Mouse (Mus musculus) embryonic facial prominence, embryonic 10.5 days (tissue): ENCODE results near the gene Eps8. TPM values are rescaled to one million over a fixed set of nuclear protein-coding genes. Genes with fewer than 3 reads are reported as not detected.
A peak's percentile ranks its signal among the peaks of the same experiment; 100 is the strongest.

Experiments
- DNase-seq: peaks from one replicate; pipeline ENCODE4 v3.0.0-alpha.2; 2017; ENCODE audit warnings: low spot score
- H3K27ac ChIP-seq: fragments of 300-500 bp; sonication (generic); replicated peaks from 2 replicates; pipeline ENCODE4 v1.5.1; 2016; ENCODE audit warnings: mild to moderate bottlenecking
- H3K27me3 ChIP-seq: fragments of 300-500 bp; sonication (generic); replicated peaks from 2 replicates; pipeline ENCODE4 v1.6.1; 2016; ENCODE audit warnings: low read depth, mild to moderate bottlenecking; ENCODE audit not compliant: poor library complexity, severe bottlenecking
- H3K36me3 ChIP-seq: fragments of 300-500 bp; sonication (generic); replicated peaks from 2 replicates; pipeline ENCODE4 v1.6.1; 2016; ENCODE audit warnings: mild to moderate bottlenecking, moderate library complexity
- H3K4me1 ChIP-seq: fragments of 300-500 bp; sonication (generic); 2 replicates; pipeline ENCODE4 v1.6.1; 2016
- H3K4me3 ChIP-seq: fragments of 300-500 bp; sonication (generic); 2 replicates; pipeline ENCODE4 v1.5.1; 2016; ENCODE audit warnings: mild to moderate bottlenecking, moderate library complexity
- H3K9me3 ChIP-seq: fragments of 300-500 bp; sonication (generic); 2 replicates; pipeline ENCODE4 v1.6.1; 2016; ENCODE audit warnings: mild to moderate bottlenecking
- WGBS: fragments of 180-500 bp; shearing (Covaris S2); methylation state at CpG from one replicate; pipeline ENCODE4 v1.1.7; 2016; 5-methylcytosine and 5-hydroxymethylcytosine counted together
- polyA plus RNA-seq: library from polyadenylated mRNA; unstranded; fragments of >200 nt; fragmentation: Nextera tagmentation; extraction: Ambion mirVana; gene quantifications from 2 replicates; pipeline ENCODE4 v1.2.1, GENCODE M21; 2016

Gene Eps8
- polyA plus RNA-seq, 1 experiment from 2014 or later, result 8.2 TPM

DNA sequence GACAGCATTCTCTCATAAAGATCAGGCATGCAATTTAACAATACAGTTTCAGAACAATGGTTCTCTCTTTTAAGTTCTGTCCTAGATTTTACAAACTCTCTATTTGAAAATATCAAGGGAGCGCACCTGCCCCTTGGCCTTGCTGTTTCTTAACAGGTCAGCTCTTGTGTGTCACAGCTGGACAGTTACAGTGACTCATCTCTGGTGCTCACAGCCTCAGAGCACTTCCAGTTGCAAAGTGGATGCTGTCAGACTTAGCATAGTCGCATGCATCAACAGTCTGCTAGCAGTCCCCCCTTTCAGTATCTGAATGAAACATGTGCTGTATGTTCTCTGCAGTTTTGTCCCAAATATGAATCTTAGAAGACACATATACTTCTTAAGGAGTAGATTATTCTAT, 26.3 kb upstream of the Eps8 start:
- H3K27ac ChIP-seq, result no peak overlapping the region
- H3K9me3 ChIP-seq, result no peaks in the 10 kb centered on the region
- WGBS, result 94% methylated on average over 2 of the region's 2 CpGs
- H3K27me3 ChIP-seq, result no peaks in the 10 kb centered on the region
- no peaks in the 10 kb centered on the region for H3K36me3 ChIP-seq
- H3K4me1 ChIP-seq, result no peaks in the 10 kb centered on the region
- no peak for DNase-seq
- H3K4me3 ChIP-seq, result no peak overlapping the region

DNA sequence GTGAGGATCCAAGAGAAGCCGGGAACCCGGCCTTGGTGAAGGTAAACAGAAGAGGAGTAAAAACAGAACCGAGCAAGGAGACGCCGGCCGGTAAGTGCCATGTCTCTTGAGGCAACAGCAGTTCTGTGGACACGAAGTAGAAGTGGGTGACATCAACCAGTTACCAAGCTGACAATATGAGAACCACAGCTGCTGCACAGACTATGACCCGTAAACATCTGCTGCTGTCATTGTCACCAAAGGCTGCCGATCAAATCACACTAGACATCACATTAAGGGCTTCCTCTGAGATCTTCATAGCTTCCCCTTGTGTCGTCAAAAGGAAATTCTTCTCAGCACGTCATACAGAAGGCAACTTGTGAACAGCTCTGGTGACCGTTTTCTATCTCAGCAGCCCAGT, 21.9 kb upstream of the Eps8 start:
- H3K27ac ChIP-seq, result no peak overlapping the region
- H3K4me1 ChIP-seq, result no peaks in the 10 kb centered on the region
- DNase-seq, result no peak
- H3K4me3 ChIP-seq, result no peak overlapping the region
- H3K36me3 ChIP-seq, result no peaks in the 10 kb centered on the region
- WGBS, result 91% methylated on average over 12 of the region's 12 CpGs
- no peaks in the 10 kb centered on the region for H3K9me3 ChIP-seq
- no peaks in the 10 kb centered on the region for H3K27me3 ChIP-seq

DNA sequence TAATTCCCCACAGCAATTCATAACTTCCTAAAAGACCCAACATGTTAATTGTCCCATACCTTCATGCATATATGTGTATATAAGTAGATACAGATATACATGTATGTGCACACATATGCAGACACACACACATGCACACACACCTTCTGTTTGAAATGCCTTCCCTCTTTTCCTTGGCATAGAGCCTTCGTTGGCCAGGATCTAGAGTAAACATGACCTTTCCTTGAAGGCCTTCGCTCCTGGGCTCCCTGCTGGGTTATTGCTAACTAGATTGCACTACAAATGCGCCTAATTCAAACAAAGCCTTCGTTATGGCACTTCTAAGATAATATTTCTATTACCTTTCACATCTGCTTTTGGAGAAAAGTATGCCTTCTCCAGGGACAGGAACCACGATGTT, 20.9 kb upstream of the Eps8 start:
- no peaks in the 10 kb centered on the region for H3K27me3 ChIP-seq
- H3K36me3 ChIP-seq, result no peaks in the 10 kb centered on the region
- H3K9me3 ChIP-seq, result no peaks in the 10 kb centered on the region
- no peak overlapping the region for H3K4me3 ChIP-seq
- H3K4me1 ChIP-seq, result no peaks in the 10 kb centered on the region
- 74% methylated on average over 5 of the region's 5 CpGs for WGBS
- no peak overlapping the region for H3K27ac ChIP-seq
- DNase-seq, result no peak

DNA sequence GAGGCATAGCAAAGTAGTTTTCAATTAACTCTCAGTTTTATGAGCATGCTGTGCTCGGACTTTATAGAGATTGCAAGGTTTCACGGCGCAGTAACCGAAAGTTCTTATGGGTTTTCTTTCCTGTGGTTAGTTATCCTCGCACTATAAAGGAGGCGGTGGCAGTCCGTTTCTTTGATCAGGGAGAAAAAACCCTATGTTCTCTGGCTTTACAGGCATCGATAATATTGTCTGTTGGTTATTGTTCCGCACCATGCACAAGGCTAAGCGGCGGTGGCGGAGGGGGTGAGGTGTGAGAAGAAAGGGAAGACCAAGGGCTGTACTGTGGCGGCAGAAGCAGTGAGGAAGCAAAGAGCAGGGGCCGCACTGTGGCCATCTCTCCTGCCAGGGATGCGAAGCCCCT, 18.6 kb upstream of the Eps8 start:
- Histone ChIP-seq H3K36me3 (no peaks in the 10 kb centered on the region), H3K27me3 (no peaks in the 10 kb centered on the region), H3K9me3 (no peaks in the 10 kb centered on the region), H3K27ac (no peak overlapping the region), H3K4me1 (no peaks in the 10 kb centered on the region), H3K4me3 (no peak overlapping the region)
- 89% methylated on average over 15 of the region's 15 CpGs for WGBS
- DNase-seq, result no peak

DNA sequence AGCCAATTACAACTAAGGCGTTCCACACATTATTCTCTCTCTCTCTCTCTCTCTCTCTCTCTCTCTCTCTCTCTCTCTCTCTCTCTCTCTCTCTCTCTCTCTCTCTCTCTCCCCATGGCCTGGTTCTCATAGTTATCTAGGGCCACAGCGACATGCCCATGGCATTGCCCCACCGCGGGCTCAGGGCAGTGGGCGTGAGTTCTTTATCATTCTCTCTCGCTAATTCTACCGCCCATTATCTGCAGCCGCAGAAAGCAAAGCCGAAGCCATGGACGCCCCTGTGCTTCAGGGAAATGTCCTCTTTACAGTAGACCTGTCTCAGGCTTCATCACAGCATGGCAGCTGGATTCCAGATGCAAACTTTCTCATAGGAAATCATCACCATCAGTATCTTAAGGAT, 16.9 kb upstream of the Eps8 start:
- Histone ChIP-seq H3K4me1 (no peaks in the 10 kb centered on the region), H3K27me3 (no peaks in the 10 kb centered on the region), H3K36me3 (no peaks in the 10 kb centered on the region), H3K4me3 (no peak overlapping the region), H3K27ac (no peak overlapping the region), H3K9me3 (no peaks in the 10 kb centered on the region)
- 88% methylated on average over 10 of the region's 10 CpGs for WGBS
- no peak for DNase-seq

DNA sequence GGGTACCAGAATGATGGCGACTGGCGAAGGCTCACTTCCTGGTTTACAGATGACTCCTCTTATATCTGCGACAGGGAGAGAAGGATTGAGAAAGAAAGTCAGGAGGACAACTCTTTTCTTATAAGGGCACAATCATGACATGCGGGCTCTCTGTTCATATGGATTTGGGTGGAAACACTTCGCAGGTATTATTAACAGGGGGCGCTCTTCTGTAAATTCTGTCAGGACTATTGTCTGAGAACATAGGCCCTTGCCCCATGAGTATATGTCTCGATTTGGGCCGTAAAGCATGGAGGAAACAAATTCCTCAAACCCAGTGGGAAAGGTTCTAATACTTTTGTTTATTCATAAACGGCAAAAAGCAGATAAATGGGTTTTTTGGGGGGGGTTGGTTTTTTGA, 16.1 kb upstream of the Eps8 start:
- Histone ChIP-seq H3K27ac (no peak overlapping the region), H3K36me3 (no peaks in the 10 kb centered on the region), H3K4me3 (no peak overlapping the region), H3K4me1 (no peaks in the 10 kb centered on the region), H3K27me3 (no peaks in the 10 kb centered on the region), H3K9me3 (no peaks in the 10 kb centered on the region)
- WGBS, result 92% methylated on average over 9 of the region's 9 CpGs
- no peak for DNase-seq

DNA sequence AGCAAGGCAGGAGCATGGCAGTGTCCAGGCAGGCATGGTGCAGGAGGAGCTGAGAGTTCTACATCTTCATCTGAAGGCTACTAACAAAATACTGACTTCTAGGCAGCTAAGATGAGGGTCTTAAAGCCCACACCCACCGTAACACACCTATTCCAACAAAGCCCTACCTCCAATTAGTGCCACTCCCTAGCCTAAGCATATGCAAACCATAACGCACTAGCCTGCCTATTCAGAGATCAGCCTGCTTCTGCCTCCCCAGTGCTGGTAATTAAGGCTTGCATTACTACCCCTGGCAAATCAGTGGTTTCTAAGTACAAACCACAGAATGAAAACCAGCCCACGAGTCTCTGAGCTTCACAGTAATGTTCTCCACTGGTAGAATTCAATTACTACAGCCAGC, 15.2 kb upstream of the Eps8 start:
- WGBS, result 93% methylated on average over 3 of the region's 3 CpGs

DNA sequence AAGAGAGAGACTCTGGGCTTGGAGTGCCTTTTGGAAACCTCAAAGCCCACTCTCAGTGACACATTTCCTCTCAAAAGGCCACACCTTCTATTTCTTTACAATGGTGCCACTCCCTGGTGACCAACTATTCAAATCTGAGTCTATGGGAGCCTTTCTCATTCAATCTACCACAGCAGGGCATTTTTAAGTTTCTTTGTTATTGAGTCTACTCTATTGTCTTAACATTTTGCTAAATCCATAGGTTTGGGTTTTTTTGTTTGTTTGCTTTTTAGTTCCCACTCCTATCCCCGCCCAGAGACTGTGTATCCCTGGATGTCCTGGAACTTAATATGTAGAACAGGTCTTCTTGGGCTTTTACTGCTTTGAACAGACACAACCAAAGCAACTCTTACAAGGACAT, 14.8 kb upstream of the Eps8 start:
- WGBS, result 84% methylated on average over 1 of the region's 1 CpGs
- no peaks in the 10 kb centered on the region for H3K4me1 ChIP-seq
- no peak for DNase-seq

More for the DNA sequence above, 15.2 kb upstream of the Eps8 start:
- H3K9me3 ChIP-seq, result no peaks in the 10 kb centered on the region
- no peak overlapping the region for H3K27ac ChIP-seq
- no peaks in the 10 kb centered on the region for H3K27me3 ChIP-seq
- no peak for DNase-seq
- no peaks in the 10 kb centered on the region for H3K4me1 ChIP-seq
- no peak overlapping the region for H3K4me3 ChIP-seq
- no peaks in the 10 kb centered on the region for H3K36me3 ChIP-seq

DNA sequence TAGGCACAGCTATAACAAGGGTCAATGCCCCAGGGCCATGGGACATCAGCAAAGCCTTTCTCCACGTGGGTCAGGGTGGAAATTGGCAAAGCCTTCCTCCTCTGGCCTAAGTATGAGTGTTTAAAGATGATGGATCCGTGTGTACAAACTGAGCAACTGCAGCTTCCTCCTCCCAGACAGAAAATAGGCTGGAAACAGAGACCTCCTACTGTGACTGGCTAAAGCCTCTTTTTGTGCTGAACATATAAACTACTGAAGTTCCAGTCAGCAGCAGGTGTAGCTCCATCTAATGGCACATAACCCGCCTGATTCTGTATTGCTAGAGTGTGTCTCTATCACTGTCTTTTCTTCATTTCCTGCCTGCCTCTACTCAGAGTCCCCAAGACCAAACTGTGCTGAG, 13.7 kb upstream of the Eps8 start:
- H3K4me1 ChIP-seq, result no peaks in the 10 kb centered on the region
- no peak overlapping the region for H3K27ac ChIP-seq
- H3K9me3 ChIP-seq, result no peaks in the 10 kb centered on the region
- H3K27me3 ChIP-seq, result no peaks in the 10 kb centered on the region
- DNase-seq, result no peak
- no peaks in the 10 kb centered on the region for H3K36me3 ChIP-seq
- H3K4me3 ChIP-seq, result no peak overlapping the region
- 70% methylated on average over 3 of the region's 3 CpGs for WGBS

More for the DNA sequence above, 14.8 kb upstream of the Eps8 start:
- no peaks in the 10 kb centered on the region for H3K36me3 ChIP-seq
- no peaks in the 10 kb centered on the region for H3K9me3 ChIP-seq
- H3K27me3 ChIP-seq, result no peaks in the 10 kb centered on the region
- no peak overlapping the region for H3K4me3 ChIP-seq
- H3K27ac ChIP-seq, result no peak overlapping the region

DNA sequence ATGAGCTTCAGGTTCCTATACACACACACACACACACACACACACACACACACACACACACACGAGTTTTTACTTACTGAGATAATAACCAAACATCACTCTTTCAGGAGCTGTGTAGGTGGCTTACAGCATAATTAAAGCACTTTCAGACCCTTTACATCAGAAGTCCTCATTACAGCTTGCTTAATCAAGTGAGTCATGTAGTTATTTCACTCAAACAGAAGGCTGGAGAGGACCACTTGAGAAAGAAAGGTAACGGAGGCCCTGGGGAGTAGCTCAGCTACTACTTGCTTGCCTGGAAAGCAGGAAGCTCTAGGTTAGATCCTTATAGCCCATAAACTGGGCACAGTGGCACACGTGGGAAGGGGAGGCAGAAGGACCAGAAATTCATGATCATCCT, 13.0 kb upstream of the Eps8 start:
- no peak for DNase-seq
- Histone ChIP-seq H3K36me3 (no peaks in the 10 kb centered on the region), H3K4me1 (no peaks in the 10 kb centered on the region), H3K27ac (no peak overlapping the region), H3K27me3 (no peaks in the 10 kb centered on the region), H3K9me3 (no peaks in the 10 kb centered on the region), H3K4me3 (no peak overlapping the region)
- WGBS, result 79% methylated on average over 3 of the region's 3 CpGs

DNA sequence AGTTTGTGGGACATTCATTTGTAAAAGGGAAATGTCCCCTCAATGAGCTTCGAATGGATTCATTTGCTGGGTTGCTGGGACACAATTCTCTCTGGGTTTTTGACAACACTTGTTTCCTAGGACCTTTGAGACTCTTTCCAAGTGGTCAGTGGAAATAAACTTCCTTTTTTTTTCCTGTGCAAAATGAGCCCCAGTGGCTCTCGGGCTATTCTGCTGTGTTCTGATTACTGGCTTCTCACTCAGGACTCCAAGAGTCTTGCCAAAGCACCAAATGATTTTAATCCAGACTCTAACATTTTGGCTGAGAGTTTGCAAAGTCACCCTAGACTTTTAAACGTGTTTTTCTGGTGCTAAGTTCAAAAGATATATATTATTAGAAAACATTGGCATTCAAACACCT, 10.3 kb upstream of the Eps8 start:
- Histone ChIP-seq H3K27ac (no peak overlapping the region), H3K4me3 (no peak overlapping the region), H3K9me3 (no peaks in the 10 kb centered on the region), H3K27me3 (no peaks in the 10 kb centered on the region), H3K4me1 (no peaks in the 10 kb centered on the region), H3K36me3 (no peaks in the 10 kb centered on the region)
- WGBS, result 73% methylated on average over 3 of the region's 3 CpGs
- no peak for DNase-seq

DNA sequence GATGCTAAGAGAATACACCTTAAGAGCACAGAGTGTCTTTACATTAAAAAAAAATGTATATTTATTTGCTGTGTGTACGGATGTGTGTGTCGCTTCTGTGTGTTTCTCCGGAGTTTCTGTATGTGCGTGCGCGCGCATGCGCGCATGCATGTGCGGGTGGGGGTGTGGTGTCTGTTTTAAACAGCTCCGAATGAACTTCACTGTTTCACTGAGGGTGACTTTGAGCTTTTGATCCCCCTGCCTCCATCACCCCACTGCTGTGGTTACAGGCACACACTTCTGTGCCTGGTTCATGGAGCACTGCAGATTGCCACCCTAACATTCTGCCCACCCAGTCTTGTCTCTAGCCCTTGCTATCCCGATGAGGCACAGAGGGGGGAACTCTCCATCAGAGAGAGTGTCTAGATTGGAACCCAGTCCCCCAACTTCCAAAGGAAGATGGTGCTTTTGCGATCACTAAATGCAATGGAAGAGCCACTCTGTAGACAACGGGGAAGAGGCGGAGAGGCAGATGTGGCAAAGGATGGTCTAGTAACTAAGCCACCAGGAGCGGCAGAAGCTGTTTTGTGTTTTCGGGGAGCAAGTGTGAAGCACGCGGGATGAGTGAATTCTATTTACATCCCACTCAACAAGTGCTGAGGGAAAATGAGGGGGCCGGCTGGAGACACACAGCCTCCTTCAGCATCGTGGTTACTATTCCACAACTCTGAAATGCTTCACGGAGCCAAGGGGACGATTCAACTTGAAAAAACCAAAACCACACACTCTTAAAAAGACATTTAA, 7.1 kb upstream of the Eps8 start:
- no peak for DNase-seq
- 93% methylated on average over 23 of the region's 23 CpGs for WGBS
- Histone ChIP-seq H3K36me3 (no peaks in the 10 kb centered on the region), H3K27ac (no peak overlapping the region), H3K9me3 (no peaks in the 10 kb centered on the region), H3K4me1 (no peaks in the 10 kb centered on the region), H3K4me3 (no peak overlapping the region), H3K27me3 (no peaks in the 10 kb centered on the region)

DNA sequence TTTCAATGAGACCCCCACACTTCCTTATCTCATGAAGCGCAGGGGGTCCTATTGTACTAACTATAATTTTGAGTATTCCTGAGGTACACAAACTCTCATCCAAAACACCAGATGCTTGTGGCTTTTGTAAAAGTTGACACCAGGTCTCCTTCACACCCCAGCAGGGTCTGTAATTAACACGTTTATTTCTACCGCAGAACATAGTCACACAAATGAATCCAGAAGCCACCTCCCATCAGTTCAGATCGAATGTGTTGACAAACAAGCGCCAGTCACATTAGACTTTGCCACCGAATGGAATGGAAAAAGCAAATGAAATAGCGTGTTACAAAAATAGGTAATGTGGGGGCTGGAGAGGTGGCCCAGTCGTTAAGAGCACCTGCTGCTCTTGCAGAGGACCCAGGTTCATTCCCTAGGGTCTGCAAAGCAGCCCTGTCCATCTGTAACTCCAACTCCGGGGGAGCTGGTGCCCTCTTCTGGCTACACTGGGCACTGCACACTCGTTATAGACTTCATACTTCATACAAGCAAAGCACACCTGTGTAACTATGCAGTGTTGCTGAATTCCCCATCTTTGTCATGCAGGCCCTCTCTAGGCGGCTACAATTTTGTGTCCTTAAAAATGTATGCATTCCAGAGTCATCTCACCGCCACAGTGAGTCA, 3.9 kb upstream of the Eps8 start:
- H3K27me3 ChIP-seq, result no peaks in the 10 kb centered on the region
- WGBS, result 74% methylated on average over 12 of the region's 12 CpGs
- H3K4me3 ChIP-seq, result no peak overlapping the region
- peak; percentile 34 for DNase-seq
- H3K4me1 ChIP-seq, result no peaks in the 10 kb centered on the region
- H3K9me3 ChIP-seq, result no peaks in the 10 kb centered on the region
- no peak overlapping the region for H3K27ac ChIP-seq
- H3K36me3 ChIP-seq, result no peaks in the 10 kb centered on the region
